Mouse (Mus musculus): ENCODE results near the gene Ly6g6c. TPM values are rescaled to one million over a fixed set of nuclear protein-coding genes. Genes with fewer than 3 reads are reported as not detected.

The Ly6g6c gene
- polyA plus RNA-seq, 1 experiment from 2014 or later, result not detected

DNA sequence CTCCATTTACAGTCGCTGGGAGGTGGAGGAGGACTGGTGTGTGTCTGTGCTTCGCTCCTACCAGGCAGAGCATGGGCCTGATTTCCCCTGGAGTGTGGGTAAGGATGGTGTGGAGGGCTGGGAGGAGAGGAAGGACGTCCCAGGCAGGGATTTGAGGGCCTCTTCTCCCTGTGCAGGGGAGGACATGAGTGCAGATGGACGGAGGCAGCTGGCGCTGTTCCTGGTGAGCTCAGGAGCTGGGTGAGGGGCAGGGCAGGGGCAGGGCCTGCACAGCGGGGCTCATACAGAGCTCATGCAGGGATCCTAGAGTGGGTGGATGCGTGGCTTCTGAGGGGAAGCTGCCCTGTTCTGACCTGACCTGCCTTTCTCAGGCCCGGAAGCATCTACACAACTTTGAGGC is 37.1 kb downstream of the Ly6g6c start:
- Histone ChIP-seq H3K27me3 (ENCODE audit: insufficient read depth, poor library complexity, severe bottlenecking) (no peaks in the 10 kb centered on the region), H3K36me3 (peaks cover 71% of the 10 kb centered on the region), H3K27ac (peak overlapping the region; percentile 19; the same call in 1 of the 2 replicates), H3K4me1 (peaks cover 38% of the 10 kb centered on the region), H3K9me3 (no peaks in the 10 kb centered on the region), H3K4me3 (no peak overlapping the region)
- DNase-seq (ENCODE audit: low spot score), result no peak
- WGBS, result 81% methylated on average over 8 of the region's 8 CpGs

DNA sequence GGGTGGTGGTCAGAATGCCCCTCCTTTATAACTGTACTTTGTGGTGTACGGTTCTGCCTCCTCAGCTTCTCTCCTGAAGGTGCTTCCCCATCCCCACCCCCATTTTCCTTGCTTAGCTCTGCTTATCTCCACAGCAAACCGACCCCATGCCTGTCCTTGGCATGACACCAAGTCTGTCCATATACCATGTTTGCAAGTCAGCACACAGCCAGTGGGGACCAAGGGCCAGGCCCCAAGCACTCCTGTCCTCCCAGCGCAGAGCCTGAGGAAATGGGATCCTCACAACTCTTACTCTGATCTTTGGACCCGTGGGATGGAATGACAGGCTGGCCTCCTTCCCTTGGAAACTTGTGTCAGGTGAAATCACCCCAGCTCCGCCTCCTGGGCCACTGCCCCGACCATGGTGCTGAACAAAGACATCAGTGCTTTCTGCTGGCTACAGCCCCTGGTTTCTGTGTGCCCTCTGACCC is 38.1 kb downstream of the Ly6g6c start:
- H3K27me3 ChIP-seq (ENCODE audit: insufficient read depth, poor library complexity, severe bottlenecking), result no peaks in the 10 kb centered on the region

GRCm38 (mm10) chr17:35104079-35104478 is 38.9 kb downstream of the Ly6g6c start:
- DNase-seq (ENCODE audit: low spot score), result no peak
- Histone ChIP-seq H3K4me1 (peaks cover 38% of the 10 kb centered on the region), H3K9me3 (no peaks in the 10 kb centered on the region), H3K27ac (no peak overlapping the region; the same call in 1 of the 2 replicates), H3K36me3 (peaks cover 57% of the 10 kb centered on the region), H3K4me3 (no peak overlapping the region), H3K27me3 (ENCODE audit: insufficient read depth, poor library complexity, severe bottlenecking) (no peaks in the 10 kb centered on the region)
- 84% methylated on average over 7 of the region's 7 CpGs for WGBS

More for the DNA sequence above, 38.1 kb downstream of the Ly6g6c start:
- H3K36me3 ChIP-seq, result peaks cover 65% of the 10 kb centered on the region
- H3K4me3 ChIP-seq, result no peak overlapping the region
- DNase-seq (ENCODE audit: low spot score), result no peak
- H3K4me1 ChIP-seq, result peaks cover 38% of the 10 kb centered on the region
- H3K9me3 ChIP-seq, result no peaks in the 10 kb centered on the region
- no peak overlapping the region for H3K27ac ChIP-seq
- 64% methylated on average over 6 of the region's 6 CpGs for WGBS

DNA sequence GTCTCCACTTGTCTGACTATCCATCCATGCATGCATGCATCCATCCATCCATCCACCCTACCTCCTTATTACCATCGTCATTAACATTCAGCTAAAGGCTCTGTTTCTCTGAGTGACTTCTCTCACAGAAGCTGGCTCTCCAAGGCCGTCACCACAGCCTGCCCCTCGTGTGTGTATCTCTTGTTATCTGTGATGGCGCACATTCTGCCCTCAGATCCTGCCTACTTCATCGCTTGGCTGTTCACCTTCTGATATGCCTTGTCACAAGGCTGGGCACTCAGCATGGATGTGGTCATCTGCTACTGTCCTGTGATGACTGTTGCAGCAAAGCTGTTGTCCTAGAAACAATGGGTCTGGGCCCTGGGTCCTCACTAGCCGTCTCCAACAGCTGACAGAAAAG is 39.6 kb downstream of the Ly6g6c start:
- Histone ChIP-seq H3K9me3 (no peaks in the 10 kb centered on the region), H3K36me3 (peaks cover 50% of the 10 kb centered on the region), H3K4me1 (peaks cover 37% of the 10 kb centered on the region), H3K27me3 (ENCODE audit: insufficient read depth, poor library complexity, severe bottlenecking) (no peaks in the 10 kb centered on the region), H3K4me3 (no peak overlapping the region), H3K27ac (no peak overlapping the region)
- 58% methylated on average over 6 of the region's 6 CpGs for WGBS
- no peak for DNase-seq (ENCODE audit: low spot score)

GRCm38 (mm10) chr17:35105740-35106389 is 40.7 kb downstream of the Ly6g6c start:
- Histone ChIP-seq H3K9me3 (no peaks in the 10 kb centered on the region), H3K4me3 (peak overlapping the region; percentile 22; the same call in 1 of the 2 replicates), H3K4me1 (peaks cover 27% of the 10 kb centered on the region), H3K36me3 (peaks cover 39% of the 10 kb centered on the region), H3K27ac (peak overlapping the region; percentile 69; the same call in 1 of the 2 replicates), H3K27me3 (ENCODE audit: insufficient read depth, poor library complexity, severe bottlenecking) (no peaks in the 10 kb centered on the region)
- 30% methylated on average over 13 of the region's 13 CpGs for WGBS
- DNase-seq (ENCODE audit: low spot score), result no peak

- Histone ChIP-seq H3K4me1 (peaks cover 31% of the 10 kb centered on the region), H3K9me3 (no peaks in the 10 kb centered on the region), H3K27me3 (ENCODE audit: insufficient read depth, poor library complexity, severe bottlenecking) (no peaks in the 10 kb centered on the region), H3K36me3 (peaks cover 32% of the 10 kb centered on the region), H3K4me3 (no peak overlapping the region), H3K27ac (no peak overlapping the region)
- WGBS, result 61% methylated on average over 3 of the region's 3 CpGs
- DNase-seq (ENCODE audit: low spot score), result no peak
Observed at GRCm38 (mm10) chr17:35106522-35106921, 41.3 kb downstream of the Ly6g6c start.

DNA sequence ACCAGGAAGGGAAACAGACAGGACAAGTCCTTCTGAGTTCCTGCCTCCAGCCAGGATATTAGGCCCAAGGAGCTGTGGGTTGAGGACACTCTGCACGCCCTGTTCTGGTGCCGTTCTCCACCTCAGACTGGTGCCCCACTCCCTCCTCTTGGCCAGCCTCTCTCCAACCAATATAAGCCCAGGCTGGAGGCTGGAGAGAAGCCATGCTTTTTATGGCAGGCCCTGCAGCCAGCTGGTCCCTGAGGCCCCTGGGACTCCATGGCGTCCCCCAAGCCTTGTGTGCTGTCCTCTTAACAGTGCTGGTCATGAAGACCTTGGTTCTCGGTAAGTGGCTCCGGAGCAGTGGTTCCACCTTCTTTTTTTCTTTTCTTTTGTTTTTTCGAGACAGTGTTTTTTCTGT is 42.9 kb downstream of the Ly6g6c start, which contains the start of gene Ly6g5c:
Gene Ly6g5c, plus strand, starts transcription at position 183 of the 400 bp plus-strand sequence.
- DNase-seq (ENCODE audit: low spot score), result no peak
- H3K36me3 ChIP-seq, result peaks cover 17% of the 10 kb centered on the region
- no peak within 1 kb of the TSS for H3K27ac ChIP-seq
- 78% methylated on average over 6 of the region's 6 CpGs for WGBS
- H3K4me1 ChIP-seq, result peaks cover 20% of the 10 kb centered on the region
- H3K4me3 ChIP-seq, result no peak within 1 kb of the TSS
- H3K27me3 ChIP-seq (ENCODE audit: insufficient read depth, poor library complexity, severe bottlenecking), result no peaks in the 10 kb centered on the region
- H3K9me3 ChIP-seq, result no peaks in the 10 kb centered on the region

GRCm38 (mm10) chr17:35111774-35112173 is 46.6 kb downstream of the Ly6g6c start:
- DNase-seq (ENCODE audit: low spot score), result no peak
- Histone ChIP-seq H3K27me3 (ENCODE audit: insufficient read depth, poor library complexity, severe bottlenecking) (no peaks in the 10 kb centered on the region), H3K36me3 (peaks cover 28% of the 10 kb centered on the region), H3K27ac (peak overlapping the region; percentile 69), H3K4me1 (peaks cover 7% of the 10 kb centered on the region; the same call in 1 of the 2 replicates), H3K4me3 (no peak overlapping the region), H3K9me3 (no peaks in the 10 kb centered on the region)
- 66% methylated on average over 9 of the region's 9 CpGs for WGBS

GRCm38 (mm10) chr17:35115046-35116019 is 50.1 kb downstream of the Ly6g6c start, which contains the start of gene Ly6g5b:
Gene Ly6g5b, minus strand, starts transcription at chr17:35115428.
- Histone ChIP-seq H3K4me3 (no peak within 1 kb of the TSS), H3K9me3 (no peaks in the 10 kb centered on the region), H3K27ac (no peak within 1 kb of the TSS), H3K27me3 (ENCODE audit: insufficient read depth, poor library complexity, severe bottlenecking) (no peaks in the 10 kb centered on the region), H3K4me1 (peaks cover 12% of the 10 kb centered on the region; the same call in 1 of the 2 replicates), H3K36me3 (peaks cover 55% of the 10 kb centered on the region)
- WGBS, result 87% methylated on average over 8 of the region's 8 CpGs
- DNase-seq (ENCODE audit: low spot score), result no peak

Other genes with a start within 250 kb of the Ly6g6c start
- gene Stk19, start 228.4 kb upstream of the Ly6g6c start, polyA plus RNA-seq (2016; fragmentation: Nextera tagmentation; extraction: Ambion mirVana), result 22.3 and 22.8 TPM in 2 replicates
- 48.1 and 62.2 TPM in 2 replicates for gene Dxo, start 228.4 kb upstream of the Ly6g6c start, polyA plus RNA-seq (2016; fragmentation: Nextera tagmentation; extraction: Ambion mirVana)
- gene Skiv2l, start 215.2 kb upstream of the Ly6g6c start, polyA plus RNA-seq (2016; fragmentation: Nextera tagmentation; extraction: Ambion mirVana), result 39.9 and 43.6 TPM in 2 replicates
- gene Nelfe, start 215.0 kb upstream of the Ly6g6c start, polyA plus RNA-seq (2016; fragmentation: Nextera tagmentation; extraction: Ambion mirVana), result 89.6 and 104 TPM in 2 replicates
- 1.3 and 11.4 TPM in 2 replicates for gene Cfb, start 202.9 kb upstream of the Ly6g6c start, polyA plus RNA-seq (2016; fragmentation: Nextera tagmentation; extraction: Ambion mirVana)
- gene Zbtb12, start 185.9 kb upstream of the Ly6g6c start, polyA plus RNA-seq (2016; fragmentation: Nextera tagmentation; extraction: Ambion mirVana), result 2.2 and 4.1 TPM in 2 replicates
- not detected in 2 replicates for gene Gm20547, start 183.3 kb upstream of the Ly6g6c start, polyA plus RNA-seq (2016; fragmentation: Nextera tagmentation; extraction: Ambion mirVana)
- 0.67 and 1.6 TPM in 2 replicates for gene C2, start 167.1 kb upstream of the Ly6g6c start, polyA plus RNA-seq (2016; fragmentation: Nextera tagmentation; extraction: Ambion mirVana)
- gene Ehmt2, start 166.9 kb upstream of the Ly6g6c start, polyA plus RNA-seq (2016; fragmentation: Nextera tagmentation; extraction: Ambion mirVana), result 46.3 and 66.0 TPM in 2 replicates
- gene Slc44a4, start 150.9 kb upstream of the Ly6g6c start, polyA plus RNA-seq (2016; fragmentation: Nextera tagmentation; extraction: Ambion mirVana), result 0.10 and 0.41 TPM in 2 replicates
- gene Neu1, start 134.1 kb upstream of the Ly6g6c start, polyA plus RNA-seq (2016; fragmentation: Nextera tagmentation; extraction: Ambion mirVana), result 21.3 and 25.5 TPM in 2 replicates
- 0.20 TPM in 1 of 2 replicates, not detected in the other for gene Hspa1b, start 106.2 kb upstream of the Ly6g6c start, polyA plus RNA-seq (2016; fragmentation: Nextera tagmentation; extraction: Ambion mirVana)
- 0.52 TPM in 1 of 2 replicates, not detected in the other for gene Gm20481, start 95.5 kb upstream of the Ly6g6c start, polyA plus RNA-seq (2016; fragmentation: Nextera tagmentation; extraction: Ambion mirVana)
- gene Hspa1a, start 93.2 kb upstream of the Ly6g6c start, polyA plus RNA-seq (2016; fragmentation: Nextera tagmentation; extraction: Ambion mirVana), result 1.8 and 2.4 TPM in 2 replicates
- 1.6 and 1.7 TPM in 2 replicates for gene Hspa1l, start 92.7 kb upstream of the Ly6g6c start, polyA plus RNA-seq (2016; fragmentation: Nextera tagmentation; extraction: Ambion mirVana)
- gene Lsm2, start 83.5 kb upstream of the Ly6g6c start, polyA plus RNA-seq (2016; fragmentation: Nextera tagmentation; extraction: Ambion mirVana), result 197 and 247 TPM in 2 replicates
- gene Vars, start 64.4 kb upstream of the Ly6g6c start, polyA plus RNA-seq (2016; fragmentation: Nextera tagmentation; extraction: Ambion mirVana), result 112 and 166 TPM in 2 replicates
- gene Vwa7, start 48.8 kb upstream of the Ly6g6c start, polyA plus RNA-seq (2016; fragmentation: Nextera tagmentation; extraction: Ambion mirVana), result 0.26 and 0.34 TPM in 2 replicates
- gene Sapcd1, start 37.4 kb upstream of the Ly6g6c start, polyA plus RNA-seq (2016; fragmentation: Nextera tagmentation; extraction: Ambion mirVana), result 3.3 and 4.0 TPM in 2 replicates
- gene Msh5, start 18.6 kb upstream of the Ly6g6c start, polyA plus RNA-seq (2016; fragmentation: Nextera tagmentation; extraction: Ambion mirVana), result 3.9 and 5.4 TPM in 2 replicates
- 374 and 380 TPM in 2 replicates for gene Clic1, start 15.4 kb upstream of the Ly6g6c start, polyA plus RNA-seq (2016; fragmentation: Nextera tagmentation; extraction: Ambion mirVana)
- gene Ddah2, start 6.4 kb upstream of the Ly6g6c start, polyA plus RNA-seq (2016; fragmentation: Nextera tagmentation; extraction: Ambion mirVana), result 192 and 290 TPM in 2 replicates
- gene Mpig6b, start 796 bp downstream of the Ly6g6c start, polyA plus RNA-seq (2016; fragmentation: Nextera tagmentation; extraction: Ambion mirVana), result 0.63 and 1.0 TPM in 2 replicates
- 0.18 and 0.39 TPM in 2 replicates for gene Ly6g6e, start 11.5 kb downstream of the Ly6g6c start, polyA plus RNA-seq (2016; fragmentation: Nextera tagmentation; extraction: Ambion mirVana)
- gene Ly6g6d, start 12.7 kb downstream of the Ly6g6c start, polyA plus RNA-seq (2016; fragmentation: Nextera tagmentation; extraction: Ambion mirVana), result 2.5 and 2.6 TPM in 2 replicates
- 0.91 and 1.0 TPM in 2 replicates for gene Ly6g6f, start 20.2 kb downstream of the Ly6g6c start, polyA plus RNA-seq (2016; fragmentation: Nextera tagmentation; extraction: Ambion mirVana)
- gene Abhd16a, start 23.9 kb downstream of the Ly6g6c start, polyA plus RNA-seq (2016; fragmentation: Nextera tagmentation; extraction: Ambion mirVana), result 66.7 and 69.8 TPM in 2 replicates
- gene Ly6g5c, start 42.9 kb downstream of the Ly6g6c start, polyA plus RNA-seq (2016; fragmentation: Nextera tagmentation; extraction: Ambion mirVana), result not detected in 2 replicates
- 0.73 and 0.99 TPM in 2 replicates for gene Ly6g5b, start 50.0 kb downstream of the Ly6g6c start, polyA plus RNA-seq (2016; fragmentation: Nextera tagmentation; extraction: Ambion mirVana)
- gene Gpank1, start 56.1 kb downstream of the Ly6g6c start, polyA plus RNA-seq (2016; fragmentation: Nextera tagmentation; extraction: Ambion mirVana), result 17.1 and 24.5 TPM in 2 replicates
- gene Csnk2b, start 56.7 kb downstream of the Ly6g6c start, polyA plus RNA-seq (2016; fragmentation: Nextera tagmentation; extraction: Ambion mirVana), result 220 and 246 TPM in 2 replicates
- gene D17H6S53E, start 61.0 kb downstream of the Ly6g6c start, polyA plus RNA-seq (2016; fragmentation: Nextera tagmentation; extraction: Ambion mirVana), result 7.4 and 11.5 TPM in 2 replicates
- gene Apom, start 66.7 kb downstream of the Ly6g6c start, polyA plus RNA-seq (2016; fragmentation: Nextera tagmentation; extraction: Ambion mirVana), result 3.0 and 72.5 TPM in 2 replicates
- gene Bag6, start 69.8 kb downstream of the Ly6g6c start, polyA plus RNA-seq (2016; fragmentation: Nextera tagmentation; extraction: Ambion mirVana), result 51.4 and 65.5 TPM in 2 replicates
- gene Prrc2a, start 99.5 kb downstream of the Ly6g6c start, polyA plus RNA-seq (2016; fragmentation: Nextera tagmentation; extraction: Ambion mirVana), result 137 and 161 TPM in 2 replicates
- 0.85 and 2.1 TPM in 2 replicates for gene Aif1, start 110.7 kb downstream of the Ly6g6c start, polyA plus RNA-seq (2016; fragmentation: Nextera tagmentation; extraction: Ambion mirVana)
- 1.5 and 2.2 TPM in 2 replicates for gene Lst1, start 123.1 kb downstream of the Ly6g6c start, polyA plus RNA-seq (2016; fragmentation: Nextera tagmentation; extraction: Ambion mirVana)
- 0.15 TPM in 1 of 2 replicates, not detected in the other for gene Ltb, start 129.1 kb downstream of the Ly6g6c start, polyA plus RNA-seq (2016; fragmentation: Nextera tagmentation; extraction: Ambion mirVana)
- 0.15 TPM in 1 of 2 replicates, not detected in the other for gene Tnf, start 136.6 kb downstream of the Ly6g6c start, polyA plus RNA-seq (2016; fragmentation: Nextera tagmentation; extraction: Ambion mirVana)
- not detected in 2 replicates for gene Lta, start 140.0 kb downstream of the Ly6g6c start, polyA plus RNA-seq (2016; fragmentation: Nextera tagmentation; extraction: Ambion mirVana)
- gene Gm16181, start 155.4 kb downstream of the Ly6g6c start, polyA plus RNA-seq (2016; fragmentation: Nextera tagmentation; extraction: Ambion mirVana), result 0.30 TPM in 1 of 2 replicates, not detected in the other
- gene Atp6v1g2, start 168.3 kb downstream of the Ly6g6c start, polyA plus RNA-seq (2016; fragmentation: Nextera tagmentation; extraction: Ambion mirVana), result 6.5 and 10.1 TPM in 2 replicates
- 8.4 and 10.4 TPM in 2 replicates for gene Nfkbil1, start 170.4 kb downstream of the Ly6g6c start, polyA plus RNA-seq (2016; fragmentation: Nextera tagmentation; extraction: Ambion mirVana)
- gene Ddx39b, start 176.4 kb downstream of the Ly6g6c start, polyA plus RNA-seq (2016; fragmentation: Nextera tagmentation; extraction: Ambion mirVana), result 367 and 489 TPM in 2 replicates
- gene H2-D1, start 197.3 kb downstream of the Ly6g6c start, polyA plus RNA-seq (2016; fragmentation: Nextera tagmentation; extraction: Ambion mirVana), result 22.5 and 25.0 TPM in 2 replicates

All from heart, embryonic 10.5 days (tissue).